In genomic region chr11:95834742-95835710, GRCm38 (mm10) we compare ENCODE assay signal across 8 mouse cellular contexts. TPM values are rescaled to one million over a fixed set of nuclear protein-coding genes. Genes with fewer than 3 reads are reported as not detected.
A peak's percentile ranks its signal among the peaks of the same experiment; 100 is the strongest.
DNase-seq lines count a peak whose midpoint lies in the region; ATAC-seq and TF ChIP-seq lines count a peak whose summit lies in the region.

No protein-coding gene starts in this region.

- H3K27me3 ChIP-seq in liver, embryonic 12.5 days (replicated peaks) = peaks cover 67% of the 10 kb centered on the region
- no peaks in the 10 kb centered on the region for H3K27me3 ChIP-seq in cerebellum, adult 2 months (ENCODE audit: control insufficient read depth, insufficient read depth, low read length)

- no peak overlapping the region for H3K4me3 ChIP-seq in left cerebral cortex, adult 2 months
- H3K4me3 ChIP-seq in liver, embryonic 12.5 days = peak overlapping the region; percentile 31
- no peak overlapping the region for H3K4me3 ChIP-seq in cerebellum, adult 2 months (replicated peaks; ENCODE audit: insufficient read depth, low read depth, low read length)

- H3K27ac ChIP-seq in left cerebral cortex, adult 2 months = 0 out of 2 replicates have a peak overlapping the region, but pooled peaks have one; percentile 17
- H3K27ac ChIP-seq in liver, embryonic 12.5 days = peak overlapping the region; percentile 79
- no peak overlapping the region for H3K27ac ChIP-seq in cerebellum, adult 2 months (ENCODE audit: insufficient read depth, low read length)

- DNase-seq in left cerebral cortex, adult 2 months (ENCODE audit: extremely low spot score in 1 of 2, low spot score in 2 of 2) = no peak
- DNase-seq in left cerebral cortex, postnatal 4 days = no peak
- peak; percentile 68 for DNase-seq in c-Kit-positive CD71-positive TER-119-negative erythroid progenitor cells, embryonic 14.5 days (ENCODE audit: low read depth)
- peak; percentile 52 to 80 for DNase-seq in thymus, adult 18-20 months
- DNase-seq in cerebellum, adult 2 months = no peak
- no peak for DNase-seq in embryo, embryonic 11 days
- no peak for DNase-seq in ovary, postnatal 36 days (ENCODE audit: low spot score)

- peak overlapping the region; percentile 64 for H3K4me2 ChIP-seq in liver, embryonic 12.5 days

- intact Hi-C loops in left cerebral cortex, adult 2 months (cut with DNase I) = no loop called here
- intact Hi-C loops in left cerebral cortex, postnatal 4 days (cut with DNase I) = no loop called here

- no peaks in the 10 kb centered on the region for H3K9me3 ChIP-seq in liver, embryonic 12.5 days (replicated peaks)

- WGBS in liver, embryonic 12.5 days (ENCODE audit: insufficient replicate concordance) = 4% methylated on average over 15 of the region's 15 CpGs
- 53% methylated on average over 15 of the region's 15 CpGs for WGBS in cerebellum, adult 2 months

- peak overlapping the region; percentile 58 for H3K9ac ChIP-seq in liver, embryonic 12.5 days

- H3K36me3 ChIP-seq in liver, embryonic 12.5 days = peaks cover 9% of the 10 kb centered on the region

- TF ChIP-seq CTCF in left cerebral cortex, adult 2 months (IDR thresholded peaks at IDR 0.05) = no peak; the same call in none of the 2 replicates
- no peak for TF ChIP-seq CTCF in cerebellum, adult 2 months (IDR thresholded peaks at IDR 0.05; ENCODE audit: borderline replicate concordance, insufficient read depth, low read depth, low read length)

- TF ChIP-seq POLR2A in cerebellum, adult 2 months (IDR thresholded peaks at IDR 0.05; ENCODE audit: borderline replicate concordance, insufficient read depth, low read length) = no peak

- H3K4me1 ChIP-seq in liver, embryonic 12.5 days = peaks cover 78% of the 10 kb centered on the region
- H3K4me1 ChIP-seq in cerebellum, adult 2 months (ENCODE audit: control insufficient read depth, insufficient read depth, low read length) = peaks cover 36% of the 10 kb centered on the region

- ATAC-seq in liver, embryonic 12.5 days = peak; percentile 83

RNA-seq across cellular contexts. Expression of gene Gngt2, which starts 2.0 kb away (rescaled TPM):
- total RNA-seq in left cerebral cortex, adult 2 months (2021) = 1 to 10 TPM; 2.3 to 3.3 TPM
- 1 to 10 TPM in 1 of 2 experiments, under 1 TPM in 1; 0.72 to 1.8 TPM for total RNA-seq in left cerebral cortex, postnatal 4 days (2021)
- 15.8 and 16.7 TPM in 2 replicates for polyA plus RNA-seq in liver, embryonic 12.5 days (2016; fragmentation: Nextera tagmentation; extraction: Ambion mirVana)
- polyA plus RNA-seq in cerebellum, adult 2 months (2012; rRNA removed) = 3.5 and 5.4 TPM in 2 replicates

RNA-seq across cellular contexts. Expression of gene Abi3, which starts 7.2 kb away (rescaled TPM):
- 1 to 10 TPM; 7.6 to 9.4 TPM for total RNA-seq in left cerebral cortex, adult 2 months (2021)
- 1 to 10 TPM; 1.5 to 1.9 TPM for total RNA-seq in left cerebral cortex, postnatal 4 days (2021)
- 7.3 and 7.6 TPM in 2 replicates for polyA plus RNA-seq in liver, embryonic 12.5 days (2016; fragmentation: Nextera tagmentation; extraction: Ambion mirVana)
- 3.2 and 3.9 TPM in 2 replicates for polyA plus RNA-seq in cerebellum, adult 2 months (2012; rRNA removed)

RNA-seq across cellular contexts. Expression of gene Phospho1, which starts 10.7 kb away (rescaled TPM):
- total RNA-seq in left cerebral cortex, adult 2 months (2021) = 10 to 100 TPM; 75.1 to 80.4 TPM
- total RNA-seq in left cerebral cortex, postnatal 4 days (2021) = 1 to 10 TPM; 2.4 to 3.1 TPM
- 2.7 and 3.4 TPM in 2 replicates for polyA plus RNA-seq in liver, embryonic 12.5 days (2016; fragmentation: Nextera tagmentation; extraction: Ambion mirVana)
- polyA plus RNA-seq in cerebellum, adult 2 months (2012; rRNA removed) = 110 and 122 TPM in 2 replicates

Comparison
In these comparisons a context has a peak if more than half of its experiments do, and no peak if none do; other contexts are left out.
1. RNA of gene Phospho1, which starts 10.7 kb away (total RNA-seq): 75.1 to 80.4 TPM in left cerebral cortex, adult 2 months; 2.4 to 3.1 TPM in left cerebral cortex, postnatal 4 days; every median in the first group is over 10 times any median in the second.
2. DNase-seq: peak in c-Kit-positive CD71-positive TER-119-negative erythroid progenitor cells, embryonic 14.5 days (single experiment) and thymus, adult 18-20 months (2 of 2); none in left cerebral cortex, adult 2 months (0 of 2), left cerebral cortex, postnatal 4 days (single experiment), cerebellum, adult 2 months (0 of 2), embryo, embryonic 11 days (single experiment) and ovary, postnatal 36 days (single experiment).